Mouse (Mus musculus): Measurements from ENCODE around the gene Tamm41.

Gene Tamm41

GRCm38 (mm10) chr6:114970386-114970785, 67.3 kb downstream of the Tamm41 start:
- DNase-seq = peak; percentile 11

- peak; percentile 77 for DNase-seq
Observed at GRCm38 (mm10) chr6:114969213-114970120, 68.2 kb downstream of the Tamm41 start, which contains the start of gene Vgll4. Gene Vgll4 (minus strand): TSS chr6:114969994.

- DNase-seq = peak; percentile 84
Observed at GRCm38 (mm10) chr6:114968361-114969212, 69.1 kb downstream of the Tamm41 start.

- DNase-seq = peak; percentile 70
Observed at GRCm38 (mm10) chr6:114967623-114968022, 70.1 kb downstream of the Tamm41 start.

GRCm38 (mm10) chr6:114966396-114967154, 71.1 kb downstream of the Tamm41 start:
- no peak for DNase-seq

GRCm38 (mm10) chr6:114965802-114966201, 71.9 kb downstream of the Tamm41 start:
- DNase-seq = no peak

- DNase-seq = no peak
Observed at GRCm38 (mm10) chr6:114965396-114965795, 72.3 kb downstream of the Tamm41 start.

- no peak for DNase-seq
Observed at GRCm38 (mm10) chr6:114964235-114964634, 73.4 kb downstream of the Tamm41 start.

- DNase-seq = no peak
Observed at GRCm38 (mm10) chr6:114963636-114964035, 74.0 kb downstream of the Tamm41 start.

- no peak for DNase-seq
Observed at GRCm38 (mm10) chr6:114961276-114962068, 76.2 kb downstream of the Tamm41 start.

GRCm38 (mm10) chr6:114959012-114959398, 78.7 kb downstream of the Tamm41 start:
- DNase-seq = no peak

- no peak for DNase-seq
Observed at GRCm38 (mm10) chr6:114958249-114959011, 79.2 kb downstream of the Tamm41 start.

GRCm38 (mm10) chr6:114957756-114958155, 79.9 kb downstream of the Tamm41 start:
- DNase-seq = no peak

GRCm38 (mm10) chr6:114954496-114954895, 83.2 kb downstream of the Tamm41 start:
- no peak for DNase-seq
